Mouse (Mus musculus): ENCODE results near the gene Olfml2b.

GRCm38 (mm10) chr1:170698771-170699170 lies 54.4 kb downstream of the Olfml2b start:
- TF ChIP-seq CTCF (IDR thresholded peaks at IDR 0.05; ENCODE audit: low read depth, low read length): no peak
- no peak for TF ChIP-seq GATA1 (IDR thresholded peaks at IDR 0.05; ENCODE audit: borderline replicate concordance, low read length)
- no peak for TF ChIP-seq TAL1 (conservative IDR thresholded peaks at IDR 0.05; ENCODE audit: low read depth, low read length)
- no peak for TF ChIP-seq GATA2 (IDR thresholded peaks at IDR 0.05; ENCODE audit: borderline replicate concordance, low read depth, low read length)
